Mouse (Mus musculus): ENCODE results near the gene Ppp1r15b. TPM values are rescaled to one million over a fixed set of nuclear protein-coding genes. Genes with fewer than 3 reads are reported as not detected.

Gene Ppp1r15b
- polyA plus RNA-seq, 1 experiment from 2014 or later, result 44.9 TPM

GRCm38 (mm10) chr1:133175150-133175549, 44.2 kb downstream of the Ppp1r15b start:
- H3K36me3 ChIP-seq, result no peaks in the 10 kb centered on the region
- 70% methylated on average over 6 of the region's 6 CpGs for WGBS

GRCm38 (mm10) chr1:133177480-133178172, 46.7 kb downstream of the Ppp1r15b start:
- 44% methylated on average over 8 of the region's 8 CpGs for whole genome bisulfite sequencing
- no peaks in the 10 kb centered on the region for H3K36me3 ChIP-seq
- H3K4me1 ChIP-seq, result peaks cover 21% of the 10 kb centered on the region
- H3K4me3 ChIP-seq, result no peak overlapping the region
- peak overlapping the region; percentile 16; the same call in 1 of the 2 replicates for H3K27ac ChIP-seq
- H3K9me3 ChIP-seq, result no peaks in the 10 kb centered on the region
- DNase-seq (ENCODE audit: low spot score), result no peak
- H3K27me3 ChIP-seq (ENCODE audit: insufficient read depth, poor library complexity, severe bottlenecking), result peaks cover 46% of the 10 kb centered on the region

More at GRCm38 (mm10) chr1:133175150-133175549, 44.2 kb downstream of the Ppp1r15b start:
- DNase-seq (ENCODE audit: low spot score), result no peak
- H3K27me3 ChIP-seq (ENCODE audit: insufficient read depth, poor library complexity, severe bottlenecking), result peaks cover 47% of the 10 kb centered on the region
- no peaks in the 10 kb centered on the region for H3K9me3 ChIP-seq
- H3K4me1 ChIP-seq, result 0 out of 2 replicates have a peak, but pooled peaks cover 2% of the 10 kb centered on the region
- H3K4me3 ChIP-seq, result no peak overlapping the region
- no peak overlapping the region for H3K27ac ChIP-seq

- Histone ChIP-seq H3K36me3 (no peaks in the 10 kb centered on the region), H3K9me3 (no peaks in the 10 kb centered on the region), H3K27ac (peak overlapping the region; percentile 3; the same call in 1 of the 2 replicates), H3K27me3 (ENCODE audit: insufficient read depth, poor library complexity, severe bottlenecking) (peaks cover 50% of the 10 kb centered on the region), H3K4me1 (peaks cover 27% of the 10 kb centered on the region), H3K4me3 (no peak overlapping the region)
- DNase-seq (ENCODE audit: low spot score), result no peak
- 76% methylated on average over 11 of the region's 11 CpGs for WGBS
Observed at GRCm38 (mm10) chr1:133178732-133179440, 47.9 kb downstream of the Ppp1r15b start.

- Histone ChIP-seq H3K9me3 (no peaks in the 10 kb centered on the region), H3K27me3 (ENCODE audit: insufficient read depth, poor library complexity, severe bottlenecking) (peaks cover 48% of the 10 kb centered on the region), H3K36me3 (no peaks in the 10 kb centered on the region), H3K4me1 (peaks cover 25% of the 10 kb centered on the region), H3K27ac (peak overlapping the region; percentile 32), H3K4me3 (peak overlapping the region; percentile 55)
- DNase-seq (ENCODE audit: low spot score), result peak; percentile 89
- WGBS, result under 1% methylated on average over 31 of the region's 31 CpGs
Observed at GRCm38 (mm10) chr1:133181072-133182015, 50.4 kb downstream of the Ppp1r15b start.

- Histone ChIP-seq H3K27me3 (ENCODE audit: insufficient read depth, poor library complexity, severe bottlenecking) (peaks cover 48% of the 10 kb centered on the region), H3K27ac (peak overlapping the region; percentile 32; the same call in 1 of the 2 replicates)
- WGBS, result under 1% methylated on average over 23 of the region's 25 CpGs
Observed at GRCm38 (mm10) chr1:133182016-133182705, 51.2 kb downstream of the Ppp1r15b start.

GRCm38 (mm10) chr1:133182706-133183095, 51.8 kb downstream of the Ppp1r15b start:
- 2% methylated on average over 16 of the region's 16 CpGs for WGBS
- Histone ChIP-seq H3K4me1 (peaks cover 26% of the 10 kb centered on the region), H3K27me3 (ENCODE audit: insufficient read depth, poor library complexity, severe bottlenecking) (peaks cover 48% of the 10 kb centered on the region), H3K36me3 (no peaks in the 10 kb centered on the region), H3K4me3 (peak overlapping the region; percentile 55), H3K27ac (0 out of 2 replicates have a peak overlapping the region, but pooled peaks have one; percentile 32), H3K9me3 (no peaks in the 10 kb centered on the region)
- no peak for DNase-seq (ENCODE audit: low spot score)

More at GRCm38 (mm10) chr1:133182016-133182705, 51.2 kb downstream of the Ppp1r15b start:
- Histone ChIP-seq H3K4me3 (peak overlapping the region; percentile 55), H3K9me3 (no peaks in the 10 kb centered on the region), H3K4me1 (peaks cover 25% of the 10 kb centered on the region), H3K36me3 (no peaks in the 10 kb centered on the region)
- DNase-seq (ENCODE audit: low spot score), result no peak

- no peak for DNase-seq (ENCODE audit: low spot score)
- WGBS, result 35% methylated on average over 16 of the region's 16 CpGs
- Histone ChIP-seq H3K4me3 (peak overlapping the region; percentile 55), H3K9me3 (no peaks in the 10 kb centered on the region), H3K36me3 (no peaks in the 10 kb centered on the region), H3K27me3 (ENCODE audit: insufficient read depth, poor library complexity, severe bottlenecking) (peaks cover 44% of the 10 kb centered on the region), H3K27ac (no peak overlapping the region), H3K4me1 (peaks cover 32% of the 10 kb centered on the region)
Observed at GRCm38 (mm10) chr1:133183141-133183925, 52.4 kb downstream of the Ppp1r15b start.

GRCm38 (mm10) chr1:133187948-133188680, 57.2 kb downstream of the Ppp1r15b start:
- no peak for DNase-seq (ENCODE audit: low spot score)
- no peaks in the 10 kb centered on the region for H3K9me3 ChIP-seq
- H3K36me3 ChIP-seq, result no peaks in the 10 kb centered on the region
- H3K4me1 ChIP-seq, result peaks cover 17% of the 10 kb centered on the region
- H3K27me3 ChIP-seq (ENCODE audit: insufficient read depth, poor library complexity, severe bottlenecking), result peaks cover 8% of the 10 kb centered on the region; the same call in 1 of the 2 replicates
- H3K27ac ChIP-seq, result peak overlapping the region; percentile 45; the same call in 1 of the 2 replicates
- no peak overlapping the region for H3K4me3 ChIP-seq
- WGBS, result 16% methylated on average over 4 of the region's 4 CpGs

GRCm38 (mm10) chr1:133188719-133189118, 57.8 kb downstream of the Ppp1r15b start:
- Histone ChIP-seq H3K4me1 (peaks cover 15% of the 10 kb centered on the region), H3K27ac (peak overlapping the region; percentile 45; the same call in 1 of the 2 replicates), H3K36me3 (no peaks in the 10 kb centered on the region), H3K27me3 (ENCODE audit: insufficient read depth, poor library complexity, severe bottlenecking) (peaks cover 2% of the 10 kb centered on the region; the same call in 1 of the 2 replicates), H3K9me3 (no peaks in the 10 kb centered on the region), H3K4me3 (no peak overlapping the region)
- no peak for DNase-seq (ENCODE audit: low spot score)
- 57% methylated on average over 8 of the region's 8 CpGs for WGBS
